Mouse (Mus musculus): ENCODE results near the gene Dmrtc2. TPM values are rescaled to one million over a fixed set of nuclear protein-coding genes. Genes with fewer than 3 reads are reported as not detected.
"Not testable (repeated sequence)": the region's sequence is repeated elsewhere in the genome, so short reads cannot be mapped to it uniquely, and the experiment has no call there.

Dmrtc2 gene
- total RNA-seq, 2 experiments from 2014 or later = not detected

GRCm38 (mm10) chr7:24869080-24869479, 777 bp upstream of the Dmrtc2 start:
- DNase-seq = no peak

- no peak for DNase-seq
Observed at GRCm38 (mm10) chr7:24877588-24877987, 7.7 kb downstream of the Dmrtc2 start.

- no peak for DNase-seq
Observed at GRCm38 (mm10) chr7:24879620-24880019, 9.8 kb downstream of the Dmrtc2 start.

GRCm38 (mm10) chr7:24882416-24883199, 12.8 kb downstream of the Dmrtc2 start:
- no peak for DNase-seq

- peak; percentile 99 for DNase-seq
Observed at GRCm38 (mm10) chr7:24883896-24884692, 14.2 kb downstream of the Dmrtc2 start, which contains the start of gene Rps19. Gene Rps19, plus strand, starts transcription at chr7:24884371.

- no peak for DNase-seq
Observed at GRCm38 (mm10) chr7:24884693-24885291, 14.9 kb downstream of the Dmrtc2 start.

GRCm38 (mm10) chr7:24885468-24886307, 15.8 kb downstream of the Dmrtc2 start:
- no peak for DNase-seq

GRCm38 (mm10) chr7:24886308-24886633, 16.4 kb downstream of the Dmrtc2 start:
- DNase-seq = peak; percentile 28

- no peak for DNase-seq
Observed at GRCm38 (mm10) chr7:24887096-24887495, 17.2 kb downstream of the Dmrtc2 start.

GRCm38 (mm10) chr7:24889431-24890220, 19.8 kb downstream of the Dmrtc2 start:
- no peak for DNase-seq

GRCm38 (mm10) chr7:24890281-24891216, 20.7 kb downstream of the Dmrtc2 start:
- DNase-seq = peak; percentile 78

GRCm38 (mm10) chr7:24891241-24892124, 21.6 kb downstream of the Dmrtc2 start:
- DNase-seq = no peak

GRCm38 (mm10) chr7:24892125-24892583, 22.3 kb downstream of the Dmrtc2 start:
- DNase-seq = no peak

GRCm38 (mm10) chr7:24895749-24896148, 25.9 kb downstream of the Dmrtc2 start:
- not testable (repeated sequence) for DNase-seq

GRCm38 (mm10) chr7:24896269-24896668, 26.4 kb downstream of the Dmrtc2 start:
- DNase-seq = no peak

- no peak for DNase-seq
Observed at GRCm38 (mm10) chr7:24897224-24897623, 27.4 kb downstream of the Dmrtc2 start, which contains the start of gene Cd79a. Gene Cd79a, plus strand, starts transcription at chr7:24897381.

GRCm38 (mm10) chr7:24897959-24898358, 28.1 kb downstream of the Dmrtc2 start:
- DNase-seq = no peak

GRCm38 (mm10) chr7:24901114-24901513, 31.3 kb downstream of the Dmrtc2 start:
- DNase-seq = no peak

- DNase-seq = no peak
Observed at GRCm38 (mm10) chr7:24901842-24902241, 32.0 kb downstream of the Dmrtc2 start.
